Mouse (Mus musculus) midbrain, embryonic 10.5 days (tissue): Measurements from ENCODE around the gene Slc35b2. TPM values are rescaled to one million over a fixed set of nuclear protein-coding genes. Genes with fewer than 3 reads are reported as not detected.

Experiments
- DNase-seq: peaks from one replicate; pipeline ENCODE4 v3.0.0-alpha.2; 2017; ENCODE audit warnings: low spot score
- H3K27ac ChIP-seq: fragments of 300-500 bp; sonication (generic); replicated peaks from 2 replicates; pipeline ENCODE4 v1.5.1; 2016; ENCODE audit warnings: mild to moderate bottlenecking
- H3K27me3 ChIP-seq: fragments of 300-500 bp; sonication (generic); 2 replicates; pipeline ENCODE4 v1.6.1; 2016; ENCODE audit warnings: low read depth, mild to moderate bottlenecking; ENCODE audit not compliant: poor library complexity, severe bottlenecking
- H3K36me3 ChIP-seq: fragments of 300-500 bp; sonication (generic); 2 replicates; pipeline ENCODE4 v1.6.1; 2016; ENCODE audit warnings: mild to moderate bottlenecking, moderate library complexity
- H3K4me1 ChIP-seq: fragments of 300-500 bp; sonication (generic); 2 replicates; pipeline ENCODE4 v1.6.1; 2016
- H3K4me3 ChIP-seq: fragments of 300-500 bp; sonication (generic); 2 replicates; pipeline ENCODE4 v1.5.1; 2016; ENCODE audit warnings: mild to moderate bottlenecking, moderate library complexity
- H3K9me3 ChIP-seq: fragments of 300-500 bp; sonication (generic); replicated peaks from 2 replicates; pipeline ENCODE4 v1.6.1; 2016; ENCODE audit warnings: mild to moderate bottlenecking
- WGBS: fragments of 180-500 bp; shearing (Covaris S2); methylation state at CpG from one replicate; pipeline ENCODE4 v1.1.7; 2016; 5-methylcytosine and 5-hydroxymethylcytosine counted together
- polyA plus RNA-seq: library from polyadenylated mRNA; unstranded; fragments of >200 nt; fragmentation: Nextera tagmentation; extraction: Ambion mirVana; gene quantifications from 2 replicates; pipeline ENCODE4 v1.2.1, GENCODE M21; 2016

Gene Slc35b2
- polyA plus RNA-seq, 1 experiment from 2014 or later: 122 TPM

- H3K4me3 ChIP-seq: 0 out of 2 replicates have a peak overlapping the region, but pooled peaks have one; percentile 8
- no peak overlapping the region for H3K27ac ChIP-seq
- 71% methylated on average over 16 of the region's 16 CpGs for WGBS
- H3K36me3 ChIP-seq: peaks cover 3% of the 10 kb centered on the region; the same call in 1 of the 2 replicates
- no peaks in the 10 kb centered on the region for H3K9me3 ChIP-seq
- H3K4me1 ChIP-seq: peaks cover 45% of the 10 kb centered on the region
- H3K27me3 ChIP-seq: peaks cover 28% of the 10 kb centered on the region
- DNase-seq: no peak
Observed at GRCm38 (mm10) chr17:45557998-45558862, 5.4 kb upstream of the Slc35b2 start.

DNA sequence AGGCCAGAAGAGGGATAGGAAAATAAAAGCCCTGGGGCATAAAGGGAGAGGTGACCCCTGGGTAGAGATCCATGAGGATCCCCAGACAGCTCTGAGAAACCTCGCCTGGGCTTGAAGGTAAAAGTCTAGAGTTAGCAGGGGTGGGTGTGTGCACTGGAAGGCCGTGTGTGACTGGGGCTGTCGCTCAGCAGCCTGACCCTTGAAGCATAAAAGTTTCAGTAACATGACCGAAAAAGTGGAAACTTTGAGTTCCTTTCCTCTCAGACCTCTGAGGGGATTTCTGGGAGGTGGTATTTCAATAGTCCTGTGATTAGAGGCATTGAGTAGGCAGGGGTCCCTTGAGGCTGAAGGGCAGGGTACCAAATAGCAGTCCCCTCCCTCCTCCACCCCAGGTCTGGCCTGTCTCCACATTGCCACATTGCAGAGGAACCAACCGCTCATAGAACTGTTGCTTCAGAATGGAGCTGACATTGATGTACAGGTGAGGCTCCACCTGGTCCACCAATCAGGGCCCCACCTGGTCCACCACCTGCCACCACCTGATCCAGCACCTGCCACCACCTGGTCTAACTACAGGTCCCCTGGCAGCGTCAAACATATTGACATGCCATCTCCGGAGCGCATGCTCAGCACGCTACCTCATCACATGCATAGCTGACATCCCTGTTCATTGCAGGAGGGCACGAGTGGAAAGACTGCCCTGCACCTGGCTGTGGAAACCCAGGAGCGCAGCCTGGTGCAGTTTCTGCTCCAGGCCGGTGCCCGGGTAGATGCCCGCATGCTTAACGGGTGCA, 3.7 kb upstream of the Slc35b2 start:
- Histone ChIP-seq H3K27me3 (peaks cover 28% of the 10 kb centered on the region), H3K27ac (no peak overlapping the region), H3K4me1 (peaks cover 53% of the 10 kb centered on the region), H3K9me3 (no peaks in the 10 kb centered on the region), H3K4me3 (no peak overlapping the region), H3K36me3 (peaks cover 3% of the 10 kb centered on the region; the same call in 1 of the 2 replicates)
- DNase-seq: no peak
- 91% methylated on average over 15 of the region's 15 CpGs for WGBS

DNA sequence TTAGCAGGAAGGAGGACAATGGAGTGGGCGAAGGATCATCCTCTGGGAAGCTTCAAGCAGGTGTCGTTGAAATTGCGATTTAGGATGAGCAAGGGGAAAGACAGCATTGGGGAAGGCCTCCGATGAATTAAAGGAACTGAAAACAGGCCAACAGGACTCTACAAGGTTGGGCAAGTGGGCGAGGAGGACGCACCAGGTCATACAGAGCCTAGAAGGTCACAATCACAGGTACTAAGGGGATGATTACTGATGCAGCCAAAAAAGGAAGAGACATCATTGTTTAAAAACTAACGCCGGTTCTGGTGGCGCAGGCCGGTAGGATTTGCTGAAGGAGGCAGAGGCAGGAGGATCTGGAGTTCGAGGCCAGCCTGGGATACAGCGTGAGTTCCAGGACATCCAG, 458 bp upstream of the Slc35b2 start:
- WGBS: 80% methylated on average over 12 of the region's 12 CpGs
- no peak for DNase-seq
- H3K36me3 ChIP-seq: peaks cover 35% of the 10 kb centered on the region
- H3K4me1 ChIP-seq: peaks cover 51% of the 10 kb centered on the region
- H3K9me3 ChIP-seq: no peaks in the 10 kb centered on the region
- peak overlapping the region; percentile 77; the same call in 1 of the 2 replicates for H3K4me3 ChIP-seq
- H3K27me3 ChIP-seq: 0 out of 2 replicates have a peak, but pooled peaks cover 4% of the 10 kb centered on the region
- no peak overlapping the region for H3K27ac ChIP-seq

- no peaks in the 10 kb centered on the region for H3K9me3 ChIP-seq
- 13% methylated on average over 18 of the region's 18 CpGs for WGBS
- DNase-seq: peak; percentile 39
- no peaks in the 10 kb centered on the region for H3K27me3 ChIP-seq
- H3K4me1 ChIP-seq: peaks cover 48% of the 10 kb centered on the region
- peak overlapping the region; percentile 93 for H3K27ac ChIP-seq
- peak overlapping the region; percentile 77 for H3K4me3 ChIP-seq
- H3K36me3 ChIP-seq: peaks cover 49% of the 10 kb centered on the region
Observed at GRCm38 (mm10) chr17:45564531-45565084, 934 bp downstream of the Slc35b2 start.

DNA sequence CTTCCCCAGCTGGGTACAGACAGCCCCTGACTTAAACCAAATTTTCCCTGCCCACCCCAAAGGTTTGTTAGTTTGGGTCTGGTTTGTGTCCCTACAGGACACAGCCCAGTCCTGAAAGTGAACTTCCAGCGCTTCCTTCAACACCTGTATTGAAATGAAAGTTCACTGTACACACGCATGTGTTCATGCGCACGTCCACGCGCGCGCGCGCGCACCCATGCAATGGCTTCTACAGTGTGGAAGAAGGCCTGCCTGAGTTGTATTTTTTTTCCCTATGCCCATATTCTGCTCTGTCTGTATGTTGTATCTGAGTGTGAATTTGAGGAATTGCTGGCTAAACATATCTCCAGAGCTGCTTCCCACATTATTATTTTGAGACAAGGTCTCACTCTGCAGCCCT, 1.4 kb downstream of the Slc35b2 start:
- peaks cover 54% of the 10 kb centered on the region for H3K36me3 ChIP-seq
- peak overlapping the region; percentile 93 for H3K27ac ChIP-seq
- 96% methylated on average over 11 of the region's 11 CpGs for WGBS
- peak overlapping the region; percentile 77 for H3K4me3 ChIP-seq
- H3K4me1 ChIP-seq: peaks cover 53% of the 10 kb centered on the region
- H3K9me3 ChIP-seq: no peaks in the 10 kb centered on the region
- DNase-seq: no peak
- H3K27me3 ChIP-seq: no peaks in the 10 kb centered on the region

DNA sequence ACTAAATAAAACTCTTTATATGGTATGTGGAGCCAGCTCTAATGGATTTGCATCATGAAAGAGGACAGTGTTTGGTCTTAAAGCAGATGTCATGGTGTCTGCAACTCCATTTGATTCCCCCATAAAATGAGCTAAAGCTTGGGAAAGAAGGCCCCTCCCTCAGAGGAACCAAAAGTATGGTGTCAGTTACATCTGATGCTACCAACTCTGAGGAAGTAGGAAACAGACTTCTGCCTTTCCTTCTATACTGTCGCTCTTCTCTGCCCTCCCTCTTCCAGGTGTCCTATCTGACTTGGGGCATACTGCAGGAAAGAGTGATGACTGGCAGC, 2.3 kb downstream of the Slc35b2 start:
- DNase-seq: no peak
- no peaks in the 10 kb centered on the region for H3K27me3 ChIP-seq
- H3K4me1 ChIP-seq: peaks cover 62% of the 10 kb centered on the region
- H3K9me3 ChIP-seq: no peaks in the 10 kb centered on the region
- peaks cover 60% of the 10 kb centered on the region for H3K36me3 ChIP-seq
- H3K27ac ChIP-seq: no peak overlapping the region
- WGBS: 75% methylated on average over 1 of the region's 1 CpGs
- no peak overlapping the region for H3K4me3 ChIP-seq

GRCm38 (mm10) chr17:45566360-45567161, 2.9 kb downstream of the Slc35b2 start:
- H3K27ac ChIP-seq: no peak overlapping the region
- H3K27me3 ChIP-seq: no peaks in the 10 kb centered on the region
- DNase-seq: peak; percentile 42
- peaks cover 68% of the 10 kb centered on the region for H3K4me1 ChIP-seq
- peak overlapping the region; percentile 20; the same call in 1 of the 2 replicates for H3K4me3 ChIP-seq
- 77% methylated on average over 18 of the region's 18 CpGs for WGBS
- no peaks in the 10 kb centered on the region for H3K9me3 ChIP-seq
- H3K36me3 ChIP-seq: peaks cover 65% of the 10 kb centered on the region

GRCm38 (mm10) chr17:45567162-45567601, 3.5 kb downstream of the Slc35b2 start:
- Histone ChIP-seq H3K36me3 (peaks cover 72% of the 10 kb centered on the region), H3K4me1 (peaks cover 72% of the 10 kb centered on the region), H3K27ac (no peak overlapping the region), H3K27me3 (no peaks in the 10 kb centered on the region), H3K9me3 (no peaks in the 10 kb centered on the region), H3K4me3 (peak overlapping the region; percentile 20; the same call in 1 of the 2 replicates)
- 39% methylated on average over 4 of the region's 4 CpGs for WGBS
- DNase-seq: peak; percentile 43

DNA sequence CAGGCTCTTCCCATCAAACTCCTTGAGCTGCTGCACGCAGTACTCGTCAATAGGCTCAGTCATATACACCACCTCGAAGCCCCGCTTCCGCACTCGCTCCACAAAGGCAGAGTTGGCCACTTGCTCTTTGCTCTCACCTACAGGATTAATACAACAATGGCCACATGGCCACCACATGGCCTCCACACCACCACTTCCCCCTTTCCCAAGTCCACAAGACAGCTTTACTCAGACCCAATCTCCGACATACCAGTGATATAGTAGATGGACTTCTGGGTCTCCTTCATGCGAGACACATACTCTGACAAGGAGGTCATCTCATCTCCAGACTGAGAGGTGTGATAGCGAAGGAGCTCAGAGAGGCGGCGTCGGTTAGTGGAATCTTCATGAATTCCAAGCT, 5.3 kb downstream of the Slc35b2 start:
- 88% methylated on average over 12 of the region's 12 CpGs for WGBS
- Histone ChIP-seq H3K4me3 (no peak overlapping the region), H3K27me3 (no peaks in the 10 kb centered on the region), H3K36me3 (peaks cover 73% of the 10 kb centered on the region), H3K9me3 (no peaks in the 10 kb centered on the region), H3K27ac (no peak overlapping the region), H3K4me1 (peaks cover 79% of the 10 kb centered on the region)
- no peak for DNase-seq

GRCm38 (mm10) chr17:45569999-45570398, 6.3 kb downstream of the Slc35b2 start:
- no peaks in the 10 kb centered on the region for H3K9me3 ChIP-seq
- 86% methylated on average over 4 of the region's 4 CpGs for whole genome bisulfite sequencing
- peaks cover 79% of the 10 kb centered on the region for H3K4me1 ChIP-seq
- H3K27ac ChIP-seq: no peak overlapping the region
- H3K4me3 ChIP-seq: peak overlapping the region; percentile 92; the same call in 1 of the 2 replicates
- H3K36me3 ChIP-seq: peaks cover 73% of the 10 kb centered on the region
- DNase-seq: no peak
- H3K27me3 ChIP-seq: no peaks in the 10 kb centered on the region

DNA sequence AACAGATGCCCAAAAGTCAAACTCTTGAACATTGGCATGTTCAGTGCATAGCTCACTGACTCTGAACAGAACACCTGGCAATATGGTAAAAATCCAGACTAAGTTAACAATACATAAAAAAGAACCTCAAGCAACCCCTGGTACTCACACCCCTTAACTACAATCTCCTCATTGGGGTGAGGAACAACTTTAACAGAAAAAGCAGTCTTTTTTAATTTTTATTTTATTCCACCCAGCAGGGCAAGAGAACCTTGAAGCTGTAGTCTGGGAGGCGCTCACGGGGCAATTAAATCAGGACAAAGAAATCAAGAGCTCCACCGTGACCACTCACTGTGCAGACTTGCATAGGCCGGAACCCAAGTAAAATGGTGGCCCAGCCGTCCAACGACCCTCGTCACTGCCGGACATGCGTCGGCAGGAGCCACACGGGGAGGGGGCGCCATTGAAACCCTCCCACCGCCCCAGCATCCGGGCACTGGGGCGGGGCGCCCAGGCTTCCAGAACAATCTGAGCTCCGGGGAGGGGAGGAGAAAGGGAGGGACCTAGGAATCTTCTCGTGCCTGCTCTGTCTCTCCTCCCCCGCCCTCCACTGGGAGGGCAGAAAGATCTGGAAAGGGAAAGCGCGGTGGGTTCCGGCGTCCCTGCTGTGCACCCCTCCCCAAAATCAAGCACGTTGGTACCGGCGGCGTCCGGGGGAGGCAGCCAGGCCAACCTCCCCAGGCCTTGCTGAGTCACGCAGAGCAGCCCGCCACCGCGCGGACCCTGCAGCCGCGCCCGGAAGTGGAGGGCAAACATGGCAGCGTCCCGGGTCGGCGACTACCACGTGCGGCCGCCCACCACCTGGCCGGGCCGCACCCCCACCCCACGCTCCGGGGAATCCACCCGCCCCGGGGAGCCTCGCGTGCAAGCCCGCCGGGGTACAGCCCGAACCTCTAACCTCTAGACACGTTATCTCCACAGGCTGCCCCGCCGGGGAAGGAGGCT, 8.7 kb downstream of the Slc35b2 start:
- H3K4me1 ChIP-seq: peaks cover 59% of the 10 kb centered on the region
- no peaks in the 10 kb centered on the region for H3K9me3 ChIP-seq

More for the DNA sequence above, 8.7 kb downstream of the Slc35b2 start:
- under 1% methylated on average over 57 of the region's 57 CpGs for WGBS
- Histone ChIP-seq H3K27ac (peak overlapping the region; percentile 98), H3K27me3 (no peaks in the 10 kb centered on the region), H3K36me3 (peaks cover 50% of the 10 kb centered on the region), H3K4me3 (peak overlapping the region; percentile 92)
- peak; percentile 87 for DNase-seq
